Mouse (Mus musculus): Measurements from ENCODE around the gene Trhde. TPM values are rescaled to one million over a fixed set of nuclear protein-coding genes. Genes with fewer than 3 reads are reported as not detected.

The Trhde gene
- polyA plus RNA-seq, 1 experiment from 2014 or later: 0.78 TPM

DNA sequence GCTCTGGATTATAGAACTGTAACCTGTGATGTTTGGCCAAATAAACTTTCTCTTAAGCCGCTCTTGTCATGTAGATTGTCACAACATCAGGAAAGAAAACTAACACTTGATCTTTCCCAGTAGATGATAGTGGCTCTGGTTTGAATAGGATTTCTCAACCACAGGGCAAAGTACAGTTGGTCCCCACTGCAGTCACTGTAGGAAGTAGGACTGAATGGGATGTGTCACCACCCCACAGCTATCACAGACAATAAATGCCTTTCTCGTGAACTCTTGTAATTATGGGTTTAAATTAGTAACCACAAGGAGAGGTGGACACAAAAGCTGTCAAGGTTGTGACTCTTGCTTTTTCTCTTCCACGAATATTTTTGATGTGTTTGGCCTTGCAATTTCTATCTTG, 431.3 kb downstream of the Trhde start:
- WGBS: 68% methylated on average over 3 of the region's 3 CpGs
- Histone ChIP-seq H3K27ac (no peak overlapping the region), H3K9me3 (no peaks in the 10 kb centered on the region), H3K9ac (no peak overlapping the region), H3K27me3 (replicated peaks) (no peaks in the 10 kb centered on the region), H3K4me2 (replicated peaks) (no peak overlapping the region), H3K4me1 (replicated peaks) (no peaks in the 10 kb centered on the region), H3K36me3 (no peaks in the 10 kb centered on the region), H3K4me3 (replicated peaks) (no peak overlapping the region)
- ATAC-seq: peak; percentile 75

GRCm38 (mm10) chr10:114363442-114363841, 438.7 kb downstream of the Trhde start:
- Histone ChIP-seq H3K27me3 (replicated peaks) (no peaks in the 10 kb centered on the region), H3K4me1 (replicated peaks) (no peaks in the 10 kb centered on the region), H3K9ac (no peak overlapping the region), H3K27ac (no peak overlapping the region), H3K4me2 (replicated peaks) (no peak overlapping the region), H3K9me3 (no peaks in the 10 kb centered on the region), H3K4me3 (replicated peaks) (no peak overlapping the region), H3K36me3 (no peaks in the 10 kb centered on the region)
- ATAC-seq: no peak
- WGBS: 79% methylated on average over 6 of the region's 6 CpGs

DNA sequence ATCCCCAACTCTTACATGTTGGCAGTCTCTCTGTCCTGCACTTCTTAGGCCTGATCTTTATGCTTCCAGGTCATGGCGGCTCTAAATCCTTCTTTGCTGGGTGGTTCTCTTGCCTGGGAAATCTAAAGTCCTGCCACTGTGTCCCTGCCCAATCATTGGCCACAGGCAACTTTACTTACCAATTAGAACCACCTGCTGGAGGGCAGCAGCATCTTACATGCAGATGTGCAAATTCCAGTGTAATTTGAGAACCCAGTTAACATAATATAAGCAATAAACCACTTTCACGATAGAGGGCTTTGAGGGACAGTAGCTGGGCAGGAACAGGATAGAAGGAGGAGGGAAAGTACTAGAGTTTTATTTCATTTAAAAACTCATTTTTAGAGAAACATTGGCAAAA, 439.5 kb downstream of the Trhde start:
- Histone ChIP-seq H3K36me3 (no peaks in the 10 kb centered on the region), H3K4me2 (replicated peaks) (no peak overlapping the region), H3K27ac (no peak overlapping the region), H3K4me3 (replicated peaks) (no peak overlapping the region), H3K9me3 (no peaks in the 10 kb centered on the region), H3K9ac (no peak overlapping the region), H3K27me3 (replicated peaks) (no peaks in the 10 kb centered on the region), H3K4me1 (replicated peaks) (no peaks in the 10 kb centered on the region)
- no peak for ATAC-seq
- 63% methylated on average over 2 of the region's 2 CpGs for WGBS

Measured in intestine, embryonic 15.5 days (tissue).